Mouse (Mus musculus) embryonic facial prominence, embryonic 10.5 days (tissue): ENCODE measurements around the gene Prr15. TPM values are rescaled to one million over a fixed set of nuclear protein-coding genes. Genes with fewer than 3 reads are reported as not detected.
A peak's percentile ranks its signal among the peaks of the same experiment; 100 is the strongest.

ENCODE experiments used
- DNase-seq: peaks from one replicate; pipeline ENCODE4 v3.0.0-alpha.2; 2017; ENCODE audit warnings: low spot score
- H3K27ac ChIP-seq: fragments of 300-500 bp; sonication (generic); replicated peaks from 2 replicates; pipeline ENCODE4 v1.5.1; 2016; ENCODE audit warnings: mild to moderate bottlenecking
- H3K27me3 ChIP-seq: fragments of 300-500 bp; sonication (generic); replicated peaks from 2 replicates; pipeline ENCODE4 v1.6.1; 2016; ENCODE audit warnings: low read depth, mild to moderate bottlenecking; ENCODE audit not compliant: poor library complexity, severe bottlenecking
- H3K36me3 ChIP-seq: fragments of 300-500 bp; sonication (generic); replicated peaks from 2 replicates; pipeline ENCODE4 v1.6.1; 2016; ENCODE audit warnings: mild to moderate bottlenecking, moderate library complexity
- H3K4me1 ChIP-seq: fragments of 300-500 bp; sonication (generic); 2 replicates; pipeline ENCODE4 v1.6.1; 2016
- H3K4me3 ChIP-seq: fragments of 300-500 bp; sonication (generic); 2 replicates; pipeline ENCODE4 v1.5.1; 2016; ENCODE audit warnings: mild to moderate bottlenecking, moderate library complexity
- H3K9me3 ChIP-seq: fragments of 300-500 bp; sonication (generic); 2 replicates; pipeline ENCODE4 v1.6.1; 2016; ENCODE audit warnings: mild to moderate bottlenecking
- WGBS: fragments of 180-500 bp; shearing (Covaris S2); methylation state at CpG from one replicate; pipeline ENCODE4 v1.1.7; 2016; 5-methylcytosine and 5-hydroxymethylcytosine counted together
- polyA plus RNA-seq: library from polyadenylated mRNA; unstranded; fragments of >200 nt; fragmentation: Nextera tagmentation; extraction: Ambion mirVana; gene quantifications from 2 replicates; pipeline ENCODE4 v1.2.1, GENCODE M21; 2016

The Prr15 gene
- polyA plus RNA-seq, 1 experiment from 2014 or later = 3.6 TPM

DNA sequence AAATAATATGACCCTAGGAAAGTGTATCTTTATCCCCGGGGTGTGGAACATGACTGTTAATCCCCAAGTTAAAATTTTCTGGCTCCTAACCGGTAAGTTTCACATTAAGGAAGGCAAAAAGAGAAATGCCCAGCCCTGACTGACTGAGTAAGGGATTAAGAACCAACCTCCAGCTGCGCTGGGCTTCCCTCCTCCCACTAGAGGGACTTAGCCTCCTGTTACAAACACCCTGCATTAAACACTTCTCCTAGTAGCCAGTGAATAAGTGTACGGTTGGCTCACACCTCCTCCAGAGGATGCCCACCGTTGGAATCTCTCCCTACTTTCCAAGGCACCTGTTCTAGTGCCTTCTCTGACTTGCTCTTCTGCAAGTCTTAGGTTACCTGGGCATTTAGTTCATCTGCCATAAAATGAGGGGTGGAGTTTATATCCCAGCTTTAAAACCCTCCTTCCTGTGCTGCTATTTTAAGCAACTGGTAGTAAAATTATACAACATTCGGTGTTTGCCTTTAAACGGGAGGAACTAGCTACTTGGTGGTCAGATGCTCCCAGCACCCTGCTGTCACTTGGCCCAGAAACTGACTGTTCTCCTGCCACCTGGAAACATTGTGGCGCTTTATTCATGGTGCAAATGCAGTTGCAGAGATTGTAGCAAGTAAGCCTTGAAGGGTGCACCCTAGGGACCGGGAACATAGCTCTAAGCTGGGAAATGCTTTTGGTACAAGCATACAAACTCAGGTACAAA is 8.2 kb downstream of the Prr15 start:
- no peak for DNase-seq
- Histone ChIP-seq H3K36me3 (no peaks in the 10 kb centered on the region), H3K4me1 (peaks cover 28% of the 10 kb centered on the region), H3K27ac (no peak overlapping the region), H3K27me3 (peaks cover 45% of the 10 kb centered on the region), H3K4me3 (no peak overlapping the region), H3K9me3 (no peaks in the 10 kb centered on the region)
- WGBS = 40% methylated on average over 9 of the region's 9 CpGs

DNA sequence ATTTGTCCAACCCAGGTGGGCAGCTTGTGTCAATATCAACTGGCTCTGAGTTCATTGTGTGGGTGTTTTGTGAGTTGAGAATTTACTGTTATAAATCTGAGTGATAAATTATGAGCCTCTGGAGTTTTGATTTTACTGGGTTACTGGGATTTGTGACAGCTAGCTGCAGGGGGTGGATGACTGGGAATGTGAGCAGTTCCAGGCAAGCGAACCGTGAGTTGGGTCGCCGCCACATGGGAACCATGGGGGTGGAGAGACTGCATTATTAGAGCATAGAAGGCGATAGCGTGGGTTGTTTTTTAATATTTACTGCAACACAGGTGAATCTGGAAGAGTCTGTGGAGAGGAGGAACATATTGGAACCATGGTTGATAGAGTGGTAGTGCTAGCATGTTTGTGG is 11.7 kb downstream of the Prr15 start:
- 90% methylated on average over 6 of the region's 6 CpGs for WGBS
- Histone ChIP-seq H3K4me1 (peaks cover 12% of the 10 kb centered on the region), H3K9me3 (no peaks in the 10 kb centered on the region), H3K4me3 (no peak overlapping the region), H3K36me3 (no peaks in the 10 kb centered on the region), H3K27me3 (peaks cover 24% of the 10 kb centered on the region), H3K27ac (no peak overlapping the region)
- no peak for DNase-seq

DNA sequence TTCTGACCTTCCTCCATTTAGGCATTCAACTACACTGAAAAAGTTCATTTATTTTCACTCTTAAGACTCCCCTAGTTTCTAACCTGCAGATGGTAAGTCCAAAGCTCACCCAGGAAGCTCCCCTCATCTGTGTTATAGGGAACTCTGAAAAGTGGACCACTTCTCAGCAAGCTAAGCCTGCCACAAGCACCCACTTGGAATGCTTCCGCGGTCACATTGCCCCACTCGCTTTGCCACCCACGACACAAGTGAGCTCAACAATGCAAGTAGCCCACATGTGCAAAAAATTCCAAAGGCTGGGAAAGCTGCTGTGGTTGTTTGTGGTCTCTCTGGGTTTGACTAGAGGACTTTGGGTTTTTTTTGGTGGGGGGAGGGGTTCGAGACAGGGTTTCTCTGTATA is 15.5 kb downstream of the Prr15 start:
- no peaks in the 10 kb centered on the region for H3K4me1 ChIP-seq
- no peak overlapping the region for H3K27ac ChIP-seq
- H3K9me3 ChIP-seq = no peaks in the 10 kb centered on the region
- no peaks in the 10 kb centered on the region for H3K27me3 ChIP-seq
- DNase-seq = no peak
- no peak overlapping the region for H3K4me3 ChIP-seq
- H3K36me3 ChIP-seq = no peaks in the 10 kb centered on the region
- 88% methylated on average over 5 of the region's 5 CpGs for WGBS

DNA sequence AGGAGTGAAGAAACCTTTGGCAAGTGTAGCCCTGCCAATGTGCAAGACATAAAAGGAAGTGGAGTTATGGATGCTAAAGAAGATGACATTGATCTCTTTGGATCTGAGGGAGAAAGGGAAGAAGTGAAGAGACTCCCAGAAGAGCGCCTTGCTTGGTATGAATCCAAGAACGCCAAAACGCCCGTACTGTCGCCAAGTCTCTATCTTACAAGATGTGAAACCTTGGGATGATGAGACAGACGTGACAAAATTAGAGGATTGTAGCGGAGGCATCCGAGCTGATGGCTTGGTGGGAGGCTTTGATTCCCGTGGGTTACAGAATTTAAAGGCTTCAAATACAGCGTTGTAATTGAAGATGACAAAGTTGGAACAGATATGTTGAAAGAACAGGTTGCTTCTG is 16.6 kb downstream of the Prr15 start:
- H3K4me1 ChIP-seq = no peaks in the 10 kb centered on the region
- H3K4me3 ChIP-seq = no peak overlapping the region
- H3K27me3 ChIP-seq = no peaks in the 10 kb centered on the region
- H3K36me3 ChIP-seq = no peaks in the 10 kb centered on the region
- no peak for DNase-seq
- no peaks in the 10 kb centered on the region for H3K9me3 ChIP-seq
- H3K27ac ChIP-seq = no peak overlapping the region
- WGBS = 91% methylated on average over 10 of the region's 10 CpGs

GRCm38 (mm10) chr6:54351860-54352259 is 26.2 kb downstream of the Prr15 start:
- Histone ChIP-seq H3K4me1 (peaks cover 8% of the 10 kb centered on the region), H3K27me3 (no peaks in the 10 kb centered on the region), H3K9me3 (no peaks in the 10 kb centered on the region), H3K36me3 (no peaks in the 10 kb centered on the region), H3K27ac (no peak overlapping the region), H3K4me3 (no peak overlapping the region)
- DNase-seq = no peak
- WGBS = 87% methylated on average over 5 of the region's 5 CpGs

GRCm38 (mm10) chr6:54352931-54353690 is 27.5 kb downstream of the Prr15 start:
- no peak overlapping the region for H3K4me3 ChIP-seq
- H3K9me3 ChIP-seq = no peaks in the 10 kb centered on the region
- no peaks in the 10 kb centered on the region for H3K36me3 ChIP-seq
- DNase-seq = no peak
- peaks cover 8% of the 10 kb centered on the region for H3K4me1 ChIP-seq
- H3K27me3 ChIP-seq = no peaks in the 10 kb centered on the region
- no peak overlapping the region for H3K27ac ChIP-seq
- WGBS = 64% methylated on average over 14 of the region's 14 CpGs

- Histone ChIP-seq H3K4me3 (no peak overlapping the region), H3K27ac (no peak overlapping the region), H3K27me3 (no peaks in the 10 kb centered on the region), H3K9me3 (no peaks in the 10 kb centered on the region), H3K36me3 (no peaks in the 10 kb centered on the region), H3K4me1 (peaks cover 8% of the 10 kb centered on the region)
- 88% methylated on average over 5 of the region's 5 CpGs for WGBS
- DNase-seq = no peak
These were observed 28.1 kb downstream of the Prr15 start for GRCm38 (mm10) chr6:54353698-54354097.

- Histone ChIP-seq H3K4me1 (peaks cover 8% of the 10 kb centered on the region), H3K4me3 (no peak overlapping the region), H3K9me3 (no peaks in the 10 kb centered on the region), H3K27ac (no peak overlapping the region), H3K27me3 (no peaks in the 10 kb centered on the region), H3K36me3 (no peaks in the 10 kb centered on the region)
- 76% methylated on average over 6 of the region's 6 CpGs for WGBS
- DNase-seq = no peak
These were observed 30.0 kb downstream of the Prr15 start for GRCm38 (mm10) chr6:54355626-54356025.

DNA sequence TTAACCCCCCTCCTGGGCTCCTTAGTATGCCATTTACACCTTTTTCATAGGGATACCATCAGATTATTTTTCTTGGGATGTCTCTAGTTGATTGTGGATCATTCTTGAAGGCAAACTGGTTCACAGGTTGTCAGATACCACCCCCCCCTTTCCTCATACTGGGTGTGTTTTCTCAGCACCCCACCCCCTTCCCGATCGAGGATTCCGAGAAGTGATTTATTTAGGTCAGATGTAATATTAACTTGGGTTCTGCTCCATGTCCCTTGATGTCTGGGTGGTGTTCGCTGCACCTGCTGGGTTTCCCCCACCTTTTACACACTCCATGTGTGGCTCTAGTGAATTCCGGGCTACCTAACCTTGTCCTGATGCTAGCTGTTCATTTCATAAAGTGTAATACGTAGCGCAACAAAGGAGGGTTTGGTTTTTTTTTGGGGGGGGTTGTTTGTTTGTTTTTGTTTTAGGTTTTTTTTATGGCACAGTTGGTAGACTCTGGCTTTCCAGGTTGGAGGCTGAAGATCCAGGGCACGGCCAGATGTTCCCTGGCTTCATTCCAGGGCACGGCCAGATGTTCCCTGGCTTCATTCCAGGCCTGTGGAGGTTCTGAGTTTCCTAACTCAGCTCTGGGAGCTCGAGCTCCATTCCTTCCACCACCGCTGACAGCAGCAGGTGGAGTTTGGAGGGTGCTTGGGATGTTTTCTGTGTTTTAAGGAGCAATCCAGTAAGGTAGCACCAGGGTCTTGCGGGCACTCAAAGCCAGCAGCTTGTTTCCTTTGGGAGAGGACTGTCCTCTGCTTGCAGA is 37.1 kb downstream of the Prr15 start:
- 91% methylated on average over 12 of the region's 12 CpGs for WGBS
- Histone ChIP-seq H3K27ac (no peak overlapping the region), H3K27me3 (no peaks in the 10 kb centered on the region), H3K36me3 (no peaks in the 10 kb centered on the region), H3K9me3 (no peaks in the 10 kb centered on the region), H3K4me3 (no peak overlapping the region), H3K4me1 (peaks cover 16% of the 10 kb centered on the region)
- no peak for DNase-seq

DNA sequence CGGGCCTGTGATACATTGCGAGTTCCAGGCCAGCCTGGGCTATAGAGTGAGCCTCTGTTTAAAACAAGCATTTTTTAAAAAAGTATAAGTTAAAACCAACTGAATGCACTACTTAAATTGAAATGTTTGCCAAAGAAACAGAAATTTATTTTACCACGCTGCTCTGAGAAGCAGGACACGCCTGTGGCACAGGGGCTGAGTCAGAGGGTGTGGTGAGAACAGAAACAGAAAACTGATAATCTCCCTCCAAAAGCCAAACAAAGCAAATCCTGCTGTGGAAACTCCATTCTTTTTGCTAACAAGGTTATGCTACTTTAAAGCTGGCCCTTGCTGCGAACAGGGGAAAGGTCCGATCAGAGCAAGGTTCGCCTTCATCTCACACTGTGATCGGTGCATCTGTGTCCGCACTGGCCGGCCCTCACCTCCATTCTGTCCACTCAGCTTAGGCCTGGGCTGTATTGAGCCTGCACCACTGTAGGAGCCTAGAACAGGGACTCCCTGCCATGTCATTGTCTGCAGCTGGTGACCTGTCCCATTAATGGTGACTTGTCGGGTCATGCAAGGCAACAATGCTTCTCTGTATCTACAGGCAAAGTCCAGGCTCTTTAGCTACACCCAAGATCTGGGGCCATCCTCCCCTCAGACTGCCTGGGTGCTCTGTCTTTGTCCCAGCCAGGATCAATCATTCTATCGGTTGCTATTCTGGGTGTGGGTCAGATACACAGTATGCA is 38.9 kb downstream of the Prr15 start:
- Histone ChIP-seq H3K4me3 (no peak overlapping the region), H3K9me3 (no peaks in the 10 kb centered on the region), H3K4me1 (peaks cover 22% of the 10 kb centered on the region), H3K27me3 (peaks cover 8% of the 10 kb centered on the region; the same call in 1 of the 2 replicates), H3K36me3 (no peaks in the 10 kb centered on the region), H3K27ac (peak overlapping the region; percentile 35; the same call in 1 of the 2 replicates)
- 68% methylated on average over 12 of the region's 12 CpGs for WGBS
- DNase-seq = no peak

DNA sequence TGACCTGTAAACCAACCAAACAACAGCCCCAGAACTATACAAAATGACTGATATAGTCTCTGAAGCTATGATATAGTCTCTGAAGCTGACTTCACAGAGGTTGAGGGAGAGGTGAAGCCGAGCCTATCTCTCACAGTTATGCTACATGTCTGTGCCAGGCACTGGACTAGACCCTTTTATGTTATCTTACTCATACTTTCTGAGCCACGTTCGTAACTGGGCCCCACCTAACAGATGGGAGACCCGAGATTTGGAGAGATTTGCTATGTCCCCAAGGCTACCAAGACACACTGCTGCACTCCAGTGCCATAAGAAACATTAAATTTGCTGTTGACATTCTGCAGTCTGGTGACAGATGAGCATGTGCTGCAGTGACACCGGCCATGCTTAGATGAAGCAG is 41.0 kb downstream of the Prr15 start:
- Histone ChIP-seq H3K4me1 (peaks cover 38% of the 10 kb centered on the region), H3K9me3 (no peaks in the 10 kb centered on the region), H3K27ac (no peak overlapping the region), H3K4me3 (no peak overlapping the region), H3K27me3 (peaks cover 10% of the 10 kb centered on the region; the same call in 1 of the 2 replicates), H3K36me3 (no peaks in the 10 kb centered on the region)
- WGBS = 86% methylated on average over 5 of the region's 5 CpGs
- no peak for DNase-seq

DNA sequence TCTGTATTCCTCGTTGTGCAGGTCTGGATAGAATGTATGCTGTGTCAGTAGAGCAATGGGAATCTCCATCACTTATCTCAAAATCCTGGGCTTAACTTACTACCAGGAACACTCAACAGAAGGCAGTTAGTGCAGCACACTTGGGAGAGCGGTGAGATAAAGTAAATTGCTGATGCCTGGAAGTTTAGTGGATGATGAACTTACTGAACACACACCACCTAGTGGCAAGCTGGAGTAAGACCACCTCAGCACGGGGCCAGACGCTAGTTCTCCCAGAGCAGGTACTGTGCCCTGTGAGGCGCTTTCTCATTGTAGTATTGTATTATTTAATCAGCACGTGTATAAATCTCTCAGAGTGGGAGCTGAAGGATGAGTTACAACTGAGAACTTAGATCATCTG is 42.4 kb downstream of the Prr15 start:
- Histone ChIP-seq H3K36me3 (no peaks in the 10 kb centered on the region), H3K27ac (no peak overlapping the region), H3K9me3 (no peaks in the 10 kb centered on the region), H3K4me1 (peaks cover 36% of the 10 kb centered on the region), H3K4me3 (no peak overlapping the region), H3K27me3 (peaks cover 10% of the 10 kb centered on the region; the same call in 1 of the 2 replicates)
- DNase-seq = peak; percentile 73
- 11% methylated on average over 6 of the region's 6 CpGs for WGBS
